12 mouse cellular contexts compared by ENCODE assay signal in genomic region chr6:136533804-136534203, GRCm38 (mm10). TPM values are rescaled to one million over a fixed set of nuclear protein-coding genes. Genes with fewer than 3 reads are reported as not detected.
DNase-seq lines count a peak whose midpoint lies in the region; ATAC-seq and TF ChIP-seq lines count a peak whose summit lies in the region.
"Had no signal": no experiment of that assay in that cellular context is flagged by ENCODE, and none has a peak within 500 bp of the region (broad histone marks: within the 10 kb centered on the region; RNA-seq: fewer than 3 reads in every experiment).

No protein-coding gene starts in this region.

- no peak overlapping the region; a peak in 1 of 4 replicates for H3K27ac ChIP-seq in heart, embryonic 14.5 days (replicated peaks in 1 of 2; ENCODE audit: control insufficient read depth in 1 of 2, insufficient read depth in 1 of 2, low read depth in 2 of 2, low read length in 2 of 2)
- H3K27ac ChIP-seq in ES-Bruce4 (ENCODE audit: insufficient read depth, low read length): no peak overlapping the region
- H3K27ac ChIP-seq in hindbrain, embryonic 15.5 days (replicated peaks): 0 out of 2 replicates have a peak overlapping the region, but pooled peaks have one; percentile 55
- no peak overlapping the region for H3K27ac ChIP-seq in kidney, embryonic 15.5 days
- no peak overlapping the region for H3K27ac ChIP-seq in gastrocnemius, adult 2 months
- H3K27ac ChIP-seq: macrophage had no signal

- no peaks in the 10 kb centered on the region for H3K9me3 ChIP-seq in heart, embryonic 14.5 days (ENCODE audit: control insufficient read depth, low read length)
- no peaks in the 10 kb centered on the region for H3K9me3 ChIP-seq in ES-Bruce4 (replicated peaks; ENCODE audit: control insufficient read depth, insufficient read depth, low read length, poor library complexity, severe bottlenecking)
- no peaks in the 10 kb centered on the region for H3K9me3 ChIP-seq in hindbrain, embryonic 15.5 days
- no peaks in the 10 kb centered on the region for H3K9me3 ChIP-seq in kidney, embryonic 15.5 days (replicated peaks)

- H3K27me3 ChIP-seq in heart, embryonic 14.5 days (ENCODE audit: control insufficient read depth, insufficient read depth, low read length): no peaks in the 10 kb centered on the region
- no peaks in the 10 kb centered on the region for H3K27me3 ChIP-seq in ES-Bruce4 (ENCODE audit: control insufficient read depth, insufficient read depth, low read length, poor library complexity, severe bottlenecking)
- no peaks in the 10 kb centered on the region for H3K27me3 ChIP-seq in hindbrain, embryonic 15.5 days
- H3K27me3 ChIP-seq in kidney, embryonic 15.5 days: no peaks in the 10 kb centered on the region

- no peak for TF ChIP-seq POLR2A in ES-Bruce4 (IDR thresholded peaks at IDR 0.05; ENCODE audit: insufficient read depth, low read length)

- TF ChIP-seq EP300 in ES-Bruce4 (IDR thresholded peaks at IDR 0.05; ENCODE audit: insufficient read depth, low read depth, low read length): no peak

- H3K4me2 ChIP-seq in heart, embryonic 14.5 days (ENCODE audit: low read length): peak overlapping the region; percentile 54
- peak overlapping the region; percentile 40 for H3K4me2 ChIP-seq in hindbrain, embryonic 15.5 days
- H3K4me2 ChIP-seq in kidney, embryonic 15.5 days: no peak overlapping the region

- intact Hi-C loops in gastrocnemius, adult 2 months (cut with DNase I): no loop called here

- no peak for ATAC-seq in heart, embryonic 14.5 days (ENCODE audit: insufficient number of reproducible peaks, insufficient read depth, low FRiP score, low read depth)
- ATAC-seq in hindbrain, embryonic 15.5 days (ENCODE audit: low FRiP score, low read depth): no peak
- no peak for ATAC-seq in kidney, embryonic 15.5 days (replicated peaks; ENCODE audit: low FRiP score)

- DNase-seq in heart, postnatal 4 days: no peak
- peak; percentile 46 for DNase-seq in 3134 (ENCODE audit: extremely low read depth, insufficient read length, low spot score)
- DNase-seq in urinary bladder, adult 18-20 months (ENCODE audit: low spot score in 2 of 2): no peak
- no peak for DNase-seq in gastrocnemius, adult 2 months
- DNase-seq: layer of hippocampus, postnatal 36 days; right cerebral cortex, postnatal 25 days had no signal

- H3K4me3 ChIP-seq in heart, embryonic 14.5 days (ENCODE audit: control insufficient read depth in 1 of 2, insufficient read depth in 1 of 2, low read depth in 1 of 2, low read length in 2 of 2): peak overlapping the region in 1 of 2 experiments; percentile 19; a peak in 1 of 4 replicates
- H3K4me3 ChIP-seq in ES-Bruce4 (ENCODE audit: low read depth, low read length): peak overlapping the region; percentile 44
- peak overlapping the region; percentile 17; the same call in 1 of the 2 replicates for H3K4me3 ChIP-seq in hindbrain, embryonic 15.5 days
- no peak overlapping the region for H3K4me3 ChIP-seq in kidney, embryonic 15.5 days (replicated peaks)
- no peak overlapping the region for H3K4me3 ChIP-seq in gastrocnemius, adult 2 months
- H3K4me3 ChIP-seq: erythroblast, embryonic 14.5 days had no signal

- H3K9ac ChIP-seq in heart, embryonic 14.5 days (ENCODE audit: low read length): peak overlapping the region; percentile 11; the same call in 1 of the 2 replicates
- H3K9ac ChIP-seq in ES-Bruce4 (ENCODE audit: low read depth, poor library complexity, severe bottlenecking): no peak overlapping the region
- H3K9ac ChIP-seq in hindbrain, embryonic 15.5 days: no peak overlapping the region
- no peak overlapping the region for H3K9ac ChIP-seq in kidney, embryonic 15.5 days

- H3K4me1 ChIP-seq in heart, embryonic 14.5 days (ENCODE audit: control insufficient read depth in 2 of 2, insufficient read depth in 2 of 2, low read length in 2 of 2): peaks cover 13 to 47% of the 10 kb centered on the region in 2 experiments
- H3K4me1 ChIP-seq in ES-Bruce4 (ENCODE audit: control insufficient read depth, insufficient read depth, low read length): peaks cover 2% of the 10 kb centered on the region
- peaks cover 29% of the 10 kb centered on the region for H3K4me1 ChIP-seq in hindbrain, embryonic 15.5 days (replicated peaks)
- peaks cover 29% of the 10 kb centered on the region for H3K4me1 ChIP-seq in kidney, embryonic 15.5 days

- TF ChIP-seq CTCF in ES-Bruce4 (IDR thresholded peaks at IDR 0.05; ENCODE audit: low read depth, low read length): no peak
- TF ChIP-seq CTCF in gastrocnemius, adult 2 months (IDR thresholded peaks at IDR 0.05): no peak

- H3K36me3 ChIP-seq in heart, embryonic 14.5 days (ENCODE audit: control insufficient read depth, insufficient read depth, low read length): peaks cover 16% of the 10 kb centered on the region
- peaks cover 8% of the 10 kb centered on the region for H3K36me3 ChIP-seq in ES-Bruce4 (ENCODE audit: control insufficient read depth, insufficient read depth, low read length, poor library complexity, severe bottlenecking)
- no peaks in the 10 kb centered on the region; the same call in 1 of the 2 replicates for H3K36me3 ChIP-seq in hindbrain, embryonic 15.5 days
- peaks cover 17% of the 10 kb centered on the region for H3K36me3 ChIP-seq in kidney, embryonic 15.5 days

- WGBS in heart, embryonic 14.5 days: 42% methylated on average over 4 of the region's 4 CpGs
- 51% methylated on average over 4 of the region's 4 CpGs for WGBS in hindbrain, embryonic 15.5 days
- 75% methylated on average over 4 of the region's 4 CpGs for WGBS in kidney, embryonic 15.5 days

RNA-seq across cellular contexts. Expression of gene Atf7ip, which starts 27.8 kb away (rescaled TPM):
- 40.8 and 47.0 TPM in 2 replicates for polyA plus RNA-seq in heart, embryonic 14.5 days (2014; fragmentation: Nextera tagmentation; extraction: Ambion mirVana)
- 100 to 1,000 TPM; 107 to 108 TPM for total RNA-seq in heart, postnatal 4 days (2021)
- polyA plus RNA-seq in ES-Bruce4 (2011; ENCODE audit: insufficient read depth, insufficient read length, low read depth, missing spikeins): 110 and 114 TPM in 2 replicates
- polyA plus RNA-seq in hindbrain, embryonic 15.5 days (2015; fragmentation: Nextera tagmentation; extraction: Ambion mirVana): 36.1 and 43.7 TPM in 2 replicates
- 43.1 and 44.2 TPM in 2 replicates for polyA plus RNA-seq in kidney, embryonic 15.5 days (2015; fragmentation: Nextera tagmentation; extraction: Ambion mirVana)
- total RNA-seq in gastrocnemius, adult 2 months (2021): 10 to 100 TPM; 43.4 to 46.9 TPM

Comparison
In these comparisons a context has a peak if more than half of its experiments do, and no peak if none do; other contexts are left out.
1. H3K4me3 ChIP-seq: peak in ES-Bruce4 (single experiment) and hindbrain, embryonic 15.5 days (single experiment); none in kidney, embryonic 15.5 days (single experiment) and gastrocnemius, adult 2 months (single experiment).